Mouse (Mus musculus) limb, embryonic 12.5 days (tissue): ENCODE data around the gene Fkbp15. TPM values are rescaled to one million over a fixed set of nuclear protein-coding genes. Genes with fewer than 3 reads are reported as not detected.
"Not testable (repeated sequence)": the region's sequence is repeated elsewhere in the genome, so short reads cannot be mapped to it uniquely, and the experiment has no call there.

Source experiments
- ATAC-seq: fragments of 200-750 bp; cut with Nextera tagmentation; 2 replicates; pipeline ENCODE4 v1.8.0; 2017; ENCODE audit warnings: low read depth, moderate TSS enrichment; ENCODE audit not compliant: insufficient number of reproducible peaks, insufficient read depth, low FRiP score, low TSS enrichment
- H3K27ac ChIP-seq: fragments of 300-500 bp; sonication (generic); 2 replicates; pipeline ENCODE4 v1.5.1; 2016; ENCODE audit warnings: mild to moderate bottlenecking, moderate library complexity
- H3K27me3 ChIP-seq: fragments of 300-500 bp; sonication (generic); 2 replicates; pipeline ENCODE4 v1.6.1; 2016; ENCODE audit warnings: mild to moderate bottlenecking, moderate library complexity
- H3K36me3 ChIP-seq: fragments of 300-500 bp; sonication (generic); 2 replicates; pipeline ENCODE4 v1.6.1; 2016; ENCODE audit warnings: mild to moderate bottlenecking, moderate library complexity
- H3K4me1 ChIP-seq: fragments of 300-500 bp; sonication (generic); replicated peaks from 2 replicates; pipeline ENCODE4 v1.6.1; 2016
- H3K4me2 ChIP-seq: fragments of 300-500 bp; sonication (generic); 2 replicates; pipeline ENCODE4 v1.6.1; 2016; ENCODE audit warnings: mild to moderate bottlenecking, moderate library complexity
- H3K4me3 ChIP-seq: fragments of 300-500 bp; sonication (generic); replicated peaks from 2 replicates; pipeline ENCODE4 v1.5.1; 2016; ENCODE audit warnings: mild to moderate bottlenecking
- H3K9ac ChIP-seq: fragments of 300-500 bp; sonication (generic); replicated peaks from 2 replicates; pipeline ENCODE4 v1.6.1; 2016; ENCODE audit warnings: mild to moderate bottlenecking, moderate library complexity
- H3K9me3 ChIP-seq: fragments of 300-500 bp; sonication (generic); 2 replicates; pipeline ENCODE4 v1.6.1; 2016; ENCODE audit warnings: mild to moderate bottlenecking, moderate library complexity
- WGBS: fragments of 180-500 bp; shearing (Covaris S2); methylation state at CpG from one replicate; pipeline ENCODE4 v1.1.7; 2016; 5-methylcytosine and 5-hydroxymethylcytosine counted together
- polyA plus RNA-seq: library from polyadenylated mRNA; unstranded; fragments of >200 nt; fragmentation: Nextera tagmentation; extraction: Ambion mirVana; gene quantifications from 2 replicates; pipeline ENCODE4 v1.2.1, GENCODE M21; 2016

The Fkbp15 gene
- polyA plus RNA-seq, 1 experiment from 2014 or later = 23.2 TPM

DNA sequence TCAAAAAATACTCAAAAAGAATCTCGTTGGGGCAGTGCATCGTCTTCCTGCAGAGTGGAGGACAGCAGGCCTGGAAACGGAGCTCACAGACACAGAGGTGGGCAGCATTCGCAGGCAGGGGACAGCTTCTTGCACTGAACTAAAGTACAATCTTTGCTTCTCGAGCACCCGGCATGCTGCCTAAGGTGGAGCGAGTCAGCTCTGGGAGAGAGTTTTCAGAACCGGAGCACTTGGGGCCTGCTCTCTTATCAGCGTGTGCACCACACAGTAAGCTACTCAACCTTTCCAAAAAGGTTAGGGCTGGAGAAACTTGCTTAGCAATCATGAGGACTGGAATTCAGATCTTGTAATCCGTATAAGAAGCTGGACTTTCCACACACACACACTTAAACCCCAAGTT is 83.7 kb downstream of the Fkbp15 start:
- no peaks in the 10 kb centered on the region for H3K9me3 ChIP-seq
- no peaks in the 10 kb centered on the region for H3K27me3 ChIP-seq
- H3K4me1 ChIP-seq = no peaks in the 10 kb centered on the region
- no peak overlapping the region for H3K27ac ChIP-seq
- ATAC-seq = no peak
- no peak overlapping the region for H3K9ac ChIP-seq
- H3K36me3 ChIP-seq = no peaks in the 10 kb centered on the region
- 89% methylated on average over 10 of the region's 10 CpGs for WGBS
- H3K4me2 ChIP-seq = no peak overlapping the region
- no peak overlapping the region for H3K4me3 ChIP-seq

GRCm38 (mm10) chr4:62274841-62275536 is 85.4 kb downstream of the Fkbp15 start:
- H3K4me3 ChIP-seq = no peak overlapping the region
- no peak for ATAC-seq
- H3K27me3 ChIP-seq = no peaks in the 10 kb centered on the region
- no peak overlapping the region for H3K4me2 ChIP-seq
- no peak overlapping the region for H3K9ac ChIP-seq
- no peaks in the 10 kb centered on the region for H3K9me3 ChIP-seq
- H3K4me1 ChIP-seq = no peaks in the 10 kb centered on the region
- H3K36me3 ChIP-seq = no peaks in the 10 kb centered on the region
- 63% methylated on average over 12 of the region's 12 CpGs for WGBS
- no peak overlapping the region for H3K27ac ChIP-seq

DNA sequence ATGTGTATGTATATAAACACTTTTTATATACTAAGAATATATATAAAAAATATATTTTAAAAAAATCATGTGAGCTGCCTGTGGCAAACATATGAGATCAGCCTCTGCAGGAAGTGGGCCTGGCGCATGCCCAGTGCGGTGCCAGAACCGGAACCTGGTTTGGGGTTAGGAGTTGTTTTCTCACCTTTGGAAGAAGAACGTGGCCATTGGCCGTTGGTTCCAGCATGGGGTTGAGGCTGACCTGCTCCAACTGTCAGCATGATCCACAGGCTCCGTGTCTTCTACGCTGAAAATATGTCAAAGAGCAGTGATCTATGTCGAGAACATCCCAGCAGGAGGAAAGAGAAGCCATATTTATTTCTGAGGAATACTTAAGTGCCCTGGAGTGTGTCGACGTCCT is 86.4 kb downstream of the Fkbp15 start:
- no peak for ATAC-seq
- WGBS = 93% methylated on average over 10 of the region's 10 CpGs
- no peaks in the 10 kb centered on the region for H3K36me3 ChIP-seq
- no peak overlapping the region for H3K4me2 ChIP-seq
- H3K27me3 ChIP-seq = no peaks in the 10 kb centered on the region
- H3K9me3 ChIP-seq = no peaks in the 10 kb centered on the region
- no peaks in the 10 kb centered on the region for H3K4me1 ChIP-seq
- H3K9ac ChIP-seq = no peak overlapping the region
- no peak overlapping the region for H3K4me3 ChIP-seq
- no peak overlapping the region for H3K27ac ChIP-seq

- Histone ChIP-seq H3K36me3 (no peaks in the 10 kb centered on the region), H3K9ac (no peak overlapping the region), H3K4me1 (no peaks in the 10 kb centered on the region), H3K9me3 (no peaks in the 10 kb centered on the region), H3K27me3 (no peaks in the 10 kb centered on the region), H3K4me3 (no peak overlapping the region), H3K4me2 (no peak overlapping the region), H3K27ac (no peak overlapping the region)
- WGBS = 87% methylated on average over 10 of the region's 10 CpGs
- ATAC-seq = no peak
Observed at GRCm38 (mm10) chr4:62272696-62273095, 87.7 kb downstream of the Fkbp15 start.

DNA sequence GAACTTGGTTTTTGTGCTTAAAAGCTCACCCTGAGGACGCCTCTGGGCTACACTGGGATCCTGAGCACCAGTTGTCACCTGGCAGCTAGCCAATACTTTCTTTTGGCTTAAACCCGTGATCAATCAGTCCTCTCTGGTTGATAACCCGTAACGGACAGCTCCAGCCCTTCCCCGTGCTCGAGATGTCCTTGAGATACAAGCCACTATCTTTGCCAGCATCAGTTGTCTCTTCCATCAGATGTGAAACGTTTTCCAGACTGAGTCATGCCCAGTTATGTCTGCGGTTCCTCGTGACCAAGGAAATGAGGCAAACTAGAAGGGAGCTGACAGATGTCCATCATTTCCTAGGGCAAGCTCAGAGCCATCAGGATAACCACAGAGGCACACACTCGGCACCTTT is 93.2 kb downstream of the Fkbp15 start:
- H3K4me2 ChIP-seq = no peak overlapping the region
- H3K27ac ChIP-seq = no peak overlapping the region
- no peak overlapping the region for H3K4me3 ChIP-seq
- 77% methylated on average over 10 of the region's 10 CpGs for WGBS
- no peaks in the 10 kb centered on the region for H3K27me3 ChIP-seq
- no peaks in the 10 kb centered on the region for H3K9me3 ChIP-seq
- no peak overlapping the region for H3K9ac ChIP-seq
- no peak for ATAC-seq
- no peaks in the 10 kb centered on the region for H3K36me3 ChIP-seq
- no peaks in the 10 kb centered on the region for H3K4me1 ChIP-seq

GRCm38 (mm10) chr4:62266016-62266415 is 94.3 kb downstream of the Fkbp15 start:
- H3K36me3 ChIP-seq, H3K9me3 ChIP-seq, H3K4me3 ChIP-seq, H3K27ac ChIP-seq, H3K4me2 ChIP-seq, H3K4me1 ChIP-seq, H3K9ac ChIP-seq, H3K27me3 ChIP-seq, ATAC-seq: not testable (repeated sequence)
- 78% methylated on average over 7 of the region's 7 CpGs for WGBS

GRCm38 (mm10) chr4:62265154-62265836 is 95.1 kb downstream of the Fkbp15 start:
- no peak overlapping the region for H3K4me2 ChIP-seq
- no peak overlapping the region for H3K27ac ChIP-seq
- 73% methylated on average over 10 of the region's 10 CpGs for WGBS
- no peak overlapping the region for H3K4me3 ChIP-seq
- no peaks in the 10 kb centered on the region for H3K36me3 ChIP-seq
- no peak overlapping the region for H3K9ac ChIP-seq
- no peaks in the 10 kb centered on the region for H3K9me3 ChIP-seq
- no peaks in the 10 kb centered on the region for H3K4me1 ChIP-seq
- no peaks in the 10 kb centered on the region for H3K27me3 ChIP-seq
- ATAC-seq = no peak

- Histone ChIP-seq H3K4me2 (no peak overlapping the region), H3K9ac (no peak overlapping the region), H3K27ac (no peak overlapping the region), H3K4me3 (no peak overlapping the region), H3K36me3 (no peaks in the 10 kb centered on the region), H3K27me3 (no peaks in the 10 kb centered on the region), H3K9me3 (no peaks in the 10 kb centered on the region), H3K4me1 (no peaks in the 10 kb centered on the region)
- 45% methylated on average over 7 of the region's 7 CpGs for WGBS
- ATAC-seq = no peak
Observed at GRCm38 (mm10) chr4:62263133-62263844, 97.1 kb downstream of the Fkbp15 start.

GRCm38 (mm10) chr4:62262276-62262675 is 98.1 kb downstream of the Fkbp15 start, which contains the start of gene Slc31a2:
Gene Slc31a2 (plus strand): TSS chr4:62262562.
- Histone ChIP-seq H3K36me3 (no peaks in the 10 kb centered on the region), H3K9ac (no peak within 1 kb of the TSS), H3K27ac (no peak within 1 kb of the TSS), H3K27me3 (no peaks in the 10 kb centered on the region), H3K4me3 (no peak within 1 kb of the TSS), H3K9me3 (no peaks in the 10 kb centered on the region), H3K4me2 (no peak within 1 kb of the TSS), H3K4me1 (no peaks in the 10 kb centered on the region)
- ATAC-seq = no peak
- 42% methylated on average over 2 of the region's 2 CpGs for WGBS

GRCm38 (mm10) chr4:62256931-62257330 is 103.4 kb downstream of the Fkbp15 start:
- no peaks in the 10 kb centered on the region for H3K4me1 ChIP-seq
- WGBS = 34% methylated on average over 8 of the region's 8 CpGs
- no peak for ATAC-seq

DNA sequence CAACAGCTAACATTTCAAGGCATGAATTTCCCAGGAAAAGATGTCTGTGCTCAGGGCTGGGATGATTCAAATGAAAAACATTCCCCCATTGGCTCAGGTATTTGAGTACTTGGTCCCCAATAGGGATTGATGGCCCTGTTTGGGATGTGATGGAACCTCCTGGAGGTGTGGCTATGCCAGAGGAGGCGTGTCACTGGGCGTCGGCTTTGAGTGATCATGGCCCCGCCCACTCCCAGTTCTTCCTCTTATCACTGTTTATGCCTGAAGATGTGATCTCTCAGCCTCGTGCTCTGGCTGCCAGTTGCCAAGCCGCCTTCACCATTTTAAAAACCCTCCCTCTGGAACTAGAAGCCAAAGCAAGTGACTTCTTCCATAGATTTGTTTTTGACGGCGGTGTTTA is 105.8 kb downstream of the Fkbp15 start:
- WGBS = 69% methylated on average over 8 of the region's 8 CpGs
- no peaks in the 10 kb centered on the region for H3K27me3 ChIP-seq
- 0 out of 2 replicates have a peak, but pooled peaks cover 3% of the 10 kb centered on the region for H3K9me3 ChIP-seq
- no peak for ATAC-seq
- no peak overlapping the region for H3K4me2 ChIP-seq
- H3K27ac ChIP-seq = no peak overlapping the region
- H3K9ac ChIP-seq = no peak overlapping the region
- H3K4me3 ChIP-seq = no peak overlapping the region
- no peaks in the 10 kb centered on the region for H3K36me3 ChIP-seq
- H3K4me1 ChIP-seq = no peaks in the 10 kb centered on the region

More at GRCm38 (mm10) chr4:62256931-62257330, 103.4 kb downstream of the Fkbp15 start:
- Histone ChIP-seq H3K4me3 (no peak overlapping the region), H3K9ac (no peak overlapping the region), H3K27ac (no peak overlapping the region), H3K4me2 (no peak overlapping the region), H3K27me3 (no peaks in the 10 kb centered on the region), H3K9me3 (0 out of 2 replicates have a peak, but pooled peaks cover 3% of the 10 kb centered on the region), H3K36me3 (no peaks in the 10 kb centered on the region)
